Mouse (Mus musculus): ENCODE measurements around the gene Mmel1.

The Mmel1 gene

GRCm38 (mm10) chr4:154869440-154869839 is at the start of gene Mmel1:
Gene Mmel1, plus strand, starts transcription at chr4:154869585.
- DNase-seq (ENCODE audit: low read depth, low spot score): no peak

GRCm38 (mm10) chr4:154825662-154826061 is 43.7 kb upstream of the Mmel1 start:
- peak; percentile 83 for DNase-seq (ENCODE audit: low read depth, low spot score)

- DNase-seq (ENCODE audit: low read depth, low spot score): no peak
These were observed 43.2 kb upstream of the Mmel1 start for GRCm38 (mm10) chr4:154826224-154826623.

- no peak for DNase-seq (ENCODE audit: low read depth, low spot score)
These were observed 42.2 kb upstream of the Mmel1 start for GRCm38 (mm10) chr4:154827181-154827580.

GRCm38 (mm10) chr4:154827861-154828610 is 41.3 kb upstream of the Mmel1 start:
- no peak for DNase-seq (ENCODE audit: low read depth, low spot score)

- no peak for DNase-seq (ENCODE audit: low read depth, low spot score)
These were observed 37.3 kb upstream of the Mmel1 start for GRCm38 (mm10) chr4:154831915-154832573.

GRCm38 (mm10) chr4:154836183-154836915 is 33.0 kb upstream of the Mmel1 start:
- DNase-seq (ENCODE audit: low read depth, low spot score): no peak

GRCm38 (mm10) chr4:154837170-154837569 is 32.2 kb upstream of the Mmel1 start, which contains the start of gene Ttc34:
Gene Ttc34, plus strand, starts transcription at chr4:154837459.
- DNase-seq (ENCODE audit: low read depth, low spot score): peak; percentile 69

GRCm38 (mm10) chr4:154838741-154839140 is 30.6 kb upstream of the Mmel1 start:
- no peak for DNase-seq (ENCODE audit: low read depth, low spot score)

- DNase-seq (ENCODE audit: low read depth, low spot score): no peak
These were observed 30.0 kb upstream of the Mmel1 start for GRCm38 (mm10) chr4:154839406-154839805.

GRCm38 (mm10) chr4:154852696-154853095 is 16.7 kb upstream of the Mmel1 start:
- no peak for DNase-seq (ENCODE audit: low read depth, low spot score)

- no peak for DNase-seq (ENCODE audit: low read depth, low spot score)
These were observed 15.5 kb upstream of the Mmel1 start for GRCm38 (mm10) chr4:154853881-154854280.

GRCm38 (mm10) chr4:154854676-154855345 is 14.6 kb upstream of the Mmel1 start:
- DNase-seq (ENCODE audit: low read depth, low spot score): no peak

- DNase-seq (ENCODE audit: low read depth, low spot score): peak; percentile 93
These were observed 13.5 kb upstream of the Mmel1 start for GRCm38 (mm10) chr4:154855721-154856479.

- DNase-seq (ENCODE audit: low read depth, low spot score): no peak
These were observed 12.9 kb upstream of the Mmel1 start for GRCm38 (mm10) chr4:154856480-154856837.

- no peak for DNase-seq (ENCODE audit: low read depth, low spot score)
These were observed 12.5 kb upstream of the Mmel1 start for GRCm38 (mm10) chr4:154856882-154857281.

- DNase-seq (ENCODE audit: low read depth, low spot score): no peak
These were observed 11.8 kb upstream of the Mmel1 start for GRCm38 (mm10) chr4:154857366-154858240.

GRCm38 (mm10) chr4:154858601-154859000 is 10.8 kb upstream of the Mmel1 start:
- no peak for DNase-seq (ENCODE audit: low read depth, low spot score)

GRCm38 (mm10) chr4:154861967-154862366 is 7.4 kb upstream of the Mmel1 start:
- DNase-seq (ENCODE audit: low read depth, low spot score): no peak

GRCm38 (mm10) chr4:154863436-154863935 is 5.9 kb upstream of the Mmel1 start:
- DNase-seq (ENCODE audit: low read depth, low spot score): no peak
